Mouse (Mus musculus): ENCODE data around the gene Ret. TPM values are rescaled to one million over a fixed set of nuclear protein-coding genes. Genes with fewer than 3 reads are reported as not detected.

The Ret gene
- under 1 TPM; 0.21 to 0.38 TPM for total RNA-seq (2023)

DNA sequence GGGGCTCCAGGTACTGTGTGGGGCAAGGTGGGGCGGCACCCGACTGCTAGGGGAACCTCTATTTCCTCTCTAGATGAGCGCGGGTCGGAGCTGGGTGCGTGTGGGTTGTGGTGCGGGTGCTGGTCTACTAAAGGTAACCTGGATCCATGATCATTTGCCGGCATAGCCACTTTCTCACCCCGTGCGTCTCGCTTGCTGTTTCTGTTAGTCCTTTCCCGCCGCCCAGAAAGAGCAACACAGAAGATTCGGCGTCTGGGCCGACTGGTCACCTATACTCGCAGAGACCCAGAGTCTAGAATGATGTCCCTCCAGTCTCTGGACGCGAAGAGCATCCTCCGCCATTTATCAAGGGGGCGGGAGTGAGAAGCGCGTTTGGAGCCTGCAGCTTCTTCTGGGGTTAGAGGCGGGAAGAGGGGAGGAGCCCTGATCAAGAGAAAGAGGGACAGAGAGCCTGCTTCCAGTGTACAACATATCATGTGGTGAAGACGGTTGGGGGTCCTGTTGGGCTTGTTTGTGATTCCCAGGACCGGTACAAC lies at the start of gene Ret:
Gene Ret, minus strand, starts transcription at position 279 of the 536 bp plus-strand sequence.

GRCm38 (mm10) chr6:118138731-118139709 lies 58.5 kb downstream of the Ret start, which contains the start of gene Csgalnact2:
Csgalnact2 (minus strand) TSS chr6:118139140.

Other genes starting within 250 kb of the Ret start
- 1 to 10 TPM; 1.3 to 1.7 TPM for gene Rasgef1a, start 186.3 kb downstream of the Ret start, total RNA-seq (2023)
- 10 to 100 TPM; 13.8 to 16.9 TPM for gene Csgalnact2, start 58.6 kb downstream of the Ret start, total RNA-seq (2023)
- gene Bms1, start 221.8 kb upstream of the Ret start, total RNA-seq (2023): 10 to 100 TPM; 55.6 to 59.4 TPM